Mouse (Mus musculus): Measurements from ENCODE around the gene Pnrc2.

The Pnrc2 gene

GRCm38 (mm10) chr4:135873526-135874202, at the start of gene Pnrc2:
Gene Pnrc2 (minus strand): TSS chr4:135873850.
- peak; percentile 94 for DNase-seq

- no peak for DNase-seq
Observed at GRCm38 (mm10) chr4:135922190-135922589, 48.5 kb upstream of the Pnrc2 start.

- no peak for DNase-seq
Observed at GRCm38 (mm10) chr4:135921257-135922120, 47.8 kb upstream of the Pnrc2 start.

- DNase-seq: peak; percentile 98
Observed at GRCm38 (mm10) chr4:135920304-135921241, 46.9 kb upstream of the Pnrc2 start, which contains the start of gene Fuca1. Gene Fuca1 (plus strand): TSS chr4:135920735.

- no peak for DNase-seq
Observed at GRCm38 (mm10) chr4:135919280-135919639, 45.6 kb upstream of the Pnrc2 start.

- no peak for DNase-seq
Observed at GRCm38 (mm10) chr4:135918635-135919279, 45.1 kb upstream of the Pnrc2 start.

- DNase-seq: no peak
Observed at GRCm38 (mm10) chr4:135913433-135913832, 39.8 kb upstream of the Pnrc2 start.

GRCm38 (mm10) chr4:135912835-135913234, 39.2 kb upstream of the Pnrc2 start:
- no peak for DNase-seq

GRCm38 (mm10) chr4:135912164-135912563, 38.5 kb upstream of the Pnrc2 start:
- DNase-seq: no peak

GRCm38 (mm10) chr4:135911531-135911930, 37.9 kb upstream of the Pnrc2 start:
- DNase-seq: peak; percentile 57

- no peak for DNase-seq
Observed at GRCm38 (mm10) chr4:135909326-135910066, 35.8 kb upstream of the Pnrc2 start.

GRCm38 (mm10) chr4:135906633-135907032, 33.0 kb upstream of the Pnrc2 start:
- DNase-seq: no peak

GRCm38 (mm10) chr4:135904810-135905209, 31.2 kb upstream of the Pnrc2 start:
- DNase-seq: no peak

- no peak for DNase-seq
Observed at GRCm38 (mm10) chr4:135902606-135903242, 29.1 kb upstream of the Pnrc2 start.

- no peak for DNase-seq
Observed at GRCm38 (mm10) chr4:135900008-135900407, 26.4 kb upstream of the Pnrc2 start.

- no peak for DNase-seq
Observed at GRCm38 (mm10) chr4:135899050-135899448, 25.4 kb upstream of the Pnrc2 start.

- DNase-seq: no peak
Observed at GRCm38 (mm10) chr4:135898380-135899049, 24.9 kb upstream of the Pnrc2 start.

GRCm38 (mm10) chr4:135896157-135896556, 22.5 kb upstream of the Pnrc2 start:
- DNase-seq: no peak

GRCm38 (mm10) chr4:135895071-135895571, 21.5 kb upstream of the Pnrc2 start, which contains the start of gene Cnr2:
Gene Cnr2 (plus strand): TSS chr4:135895394.
- DNase-seq: no peak

- no peak for DNase-seq
Observed at GRCm38 (mm10) chr4:135892884-135893283, 19.2 kb upstream of the Pnrc2 start.
